Mouse (Mus musculus) frontal cortex, postnatal 14 days (tissue): ENCODE results near the gene Stard13.

Source experiments
- DNase-seq, 2 experiments: peaks; one replicate each; pipeline ENCODE4 v3.0.0; 2022; ENCODE audit warnings: low spot score in 2 of 2

The Stard13 gene

DNA sequence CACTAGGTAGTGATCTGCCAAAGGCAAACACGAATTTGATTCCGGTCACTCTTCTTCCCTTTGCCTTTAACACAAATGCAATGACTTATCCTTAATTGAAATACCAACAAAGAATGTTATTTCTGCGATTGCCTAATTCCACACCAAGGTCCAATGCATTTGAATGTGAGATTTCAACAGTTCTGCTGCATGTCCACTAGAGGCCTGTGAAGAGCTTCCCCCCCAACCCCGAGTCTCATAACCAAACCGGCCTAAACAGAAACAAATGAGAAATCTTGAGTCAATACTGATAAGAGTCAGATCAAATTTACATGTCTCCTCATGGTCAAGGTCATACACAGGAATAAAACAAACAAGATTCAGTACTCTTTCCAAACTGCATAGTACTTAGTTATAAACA is 91.4 kb downstream of the Stard13 start:
- DNase-seq: no peak

DNA sequence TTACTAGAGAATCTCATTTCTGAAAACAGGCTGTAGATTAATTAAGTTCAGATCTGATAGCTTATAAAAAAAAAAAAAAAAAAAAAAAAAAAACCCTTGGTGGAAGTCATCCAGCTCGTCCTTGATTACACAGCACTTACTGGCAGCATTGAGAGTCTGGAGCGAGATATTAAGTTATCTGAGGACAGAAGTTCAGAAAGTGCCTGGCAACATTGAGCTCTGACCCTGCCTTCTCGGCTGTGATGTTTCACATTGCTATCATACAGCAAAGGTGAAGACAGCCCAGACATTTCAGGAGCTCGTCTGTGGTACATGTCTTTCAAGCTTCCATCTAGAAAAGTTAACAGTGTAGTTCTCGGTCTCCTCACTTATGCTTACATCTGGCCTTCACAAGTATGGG is 95.7 kb downstream of the Stard13 start:
- DNase-seq: no peak

DNA sequence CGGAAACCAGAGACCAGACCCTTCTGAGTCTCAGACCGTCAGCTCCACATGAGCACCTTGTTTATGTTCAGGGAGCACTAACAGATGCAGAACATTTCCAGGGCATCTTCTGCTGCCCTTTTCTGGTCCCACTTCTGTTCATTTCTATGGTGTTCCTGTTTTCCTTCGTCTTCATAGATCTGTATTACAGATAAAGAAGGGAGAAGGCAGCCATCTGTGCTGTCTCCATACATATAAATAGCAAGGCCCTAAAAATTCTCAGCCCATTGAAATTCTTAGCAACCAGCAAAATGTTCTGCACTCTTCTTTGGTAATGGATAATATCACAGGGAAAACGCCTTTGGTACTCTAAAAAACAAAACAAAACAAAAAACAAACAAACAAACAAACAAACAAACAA is 96.3 kb downstream of the Stard13 start:
- no peak for DNase-seq

DNA sequence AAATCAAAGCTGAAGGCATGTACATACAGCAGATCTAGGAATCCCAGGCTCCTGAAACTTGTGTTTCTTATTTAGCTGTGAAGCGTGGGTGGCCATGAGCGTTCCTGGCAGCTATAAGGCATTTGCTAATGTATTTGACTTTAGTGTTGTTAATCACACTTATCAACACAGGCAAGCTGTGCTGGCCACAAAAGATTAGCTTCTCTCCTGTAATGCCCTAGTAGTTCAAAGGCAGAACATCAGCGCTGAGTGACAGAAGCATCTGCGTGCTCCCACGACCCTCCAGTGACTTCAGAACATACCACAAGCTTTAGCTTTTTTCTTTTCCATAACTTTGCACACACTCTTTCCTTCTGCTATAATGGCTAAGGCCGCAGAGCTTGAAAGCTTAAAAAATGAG is 97.7 kb downstream of the Stard13 start:
- DNase-seq: no peak

DNA sequence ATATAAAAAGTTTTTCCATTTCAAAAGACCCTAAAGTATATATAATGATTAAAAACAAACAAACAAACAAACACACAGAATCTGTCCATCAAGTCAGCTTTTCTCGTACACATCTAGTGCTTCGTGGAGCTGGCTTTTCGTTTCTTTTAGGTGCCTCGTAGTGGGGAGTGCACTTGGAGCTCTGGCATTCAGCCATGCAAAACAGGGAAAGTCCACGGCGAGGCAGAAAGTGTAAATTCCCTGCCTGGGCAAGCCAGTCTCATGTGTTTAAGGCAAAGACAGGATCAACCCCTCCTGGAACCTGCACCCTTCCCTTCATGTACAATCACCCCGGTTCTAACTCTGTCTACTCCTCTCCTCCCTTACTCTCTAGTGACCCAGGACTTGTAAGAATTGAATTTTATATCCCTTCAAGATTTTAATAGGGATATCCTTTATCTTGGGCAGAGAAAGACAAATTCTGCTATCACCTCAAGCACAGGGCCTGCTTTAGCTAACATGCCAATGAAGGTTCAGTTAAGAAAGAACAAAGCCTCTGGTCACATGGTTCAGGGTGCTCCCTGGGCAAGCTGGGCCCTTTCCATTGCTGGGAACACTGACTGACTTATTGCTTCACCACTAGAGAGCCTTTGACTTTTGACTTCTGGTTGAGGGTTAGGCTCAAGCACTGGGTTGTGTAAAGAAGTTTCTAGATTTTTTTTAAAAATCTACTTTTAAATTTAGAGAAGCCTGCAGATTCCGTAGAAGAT is 98.4 kb downstream of the Stard13 start:
- DNase-seq: no peak

DNA sequence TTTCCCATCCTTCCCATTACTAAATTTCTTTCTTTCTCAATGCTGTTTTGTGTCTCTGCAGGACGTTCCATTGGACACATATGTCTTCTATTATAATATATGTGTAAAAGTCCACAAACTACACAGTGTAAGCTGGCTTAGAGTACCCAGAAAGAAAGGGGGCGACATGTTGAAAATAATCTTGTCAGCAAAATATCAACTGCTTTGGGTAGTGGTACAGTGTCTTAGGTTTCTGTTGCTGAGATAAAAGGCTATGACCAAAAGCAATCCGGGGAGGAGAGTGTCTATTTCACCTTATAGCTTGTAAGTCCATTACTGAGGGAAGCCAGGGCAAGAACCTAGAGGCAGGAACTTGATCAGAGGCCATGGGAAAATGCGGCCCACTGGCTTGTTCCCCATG is 99.4 kb downstream of the Stard13 start:
- DNase-seq: no peak

DNA sequence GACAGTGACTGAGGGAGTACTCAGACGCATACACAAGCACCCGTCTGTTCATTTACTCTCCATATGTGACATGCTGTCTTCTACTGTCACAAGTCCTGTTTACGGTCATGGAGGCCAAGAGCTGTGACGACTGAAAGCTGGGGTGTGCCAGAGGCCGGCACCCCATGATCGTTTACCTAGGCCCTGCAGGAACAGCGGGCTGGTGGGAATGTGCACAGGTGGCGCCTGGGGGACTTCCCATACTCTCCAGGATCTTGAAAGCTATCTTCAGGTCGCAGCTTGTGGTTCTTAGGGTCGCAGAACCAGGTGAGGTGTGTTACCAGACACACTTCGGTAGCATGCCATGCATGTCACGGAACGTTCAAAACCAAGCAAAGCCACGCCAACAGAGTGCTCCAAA is 99.9 kb downstream of the Stard13 start:
- no peak for DNase-seq

DNA sequence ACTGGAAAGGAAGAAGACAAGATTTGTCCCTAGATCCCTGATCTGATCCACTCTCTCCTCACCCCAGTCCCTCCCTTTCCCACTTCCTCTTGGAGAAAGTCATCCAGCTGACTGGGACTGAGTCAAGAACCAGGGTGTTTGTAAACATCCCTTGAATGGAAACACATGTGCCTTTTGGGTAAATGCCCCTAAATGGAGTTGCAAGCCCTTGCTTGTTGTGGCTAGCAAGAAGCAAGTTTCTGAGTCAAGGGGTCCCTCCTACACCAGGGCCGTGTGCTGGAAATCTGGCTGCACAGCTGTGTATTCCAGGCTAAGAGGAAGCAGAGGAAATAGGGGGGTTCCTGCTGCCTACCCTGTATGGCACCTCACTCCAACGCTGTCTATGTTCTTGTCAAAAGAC is 103.9 kb downstream of the Stard13 start:
- no peak for DNase-seq

DNA sequence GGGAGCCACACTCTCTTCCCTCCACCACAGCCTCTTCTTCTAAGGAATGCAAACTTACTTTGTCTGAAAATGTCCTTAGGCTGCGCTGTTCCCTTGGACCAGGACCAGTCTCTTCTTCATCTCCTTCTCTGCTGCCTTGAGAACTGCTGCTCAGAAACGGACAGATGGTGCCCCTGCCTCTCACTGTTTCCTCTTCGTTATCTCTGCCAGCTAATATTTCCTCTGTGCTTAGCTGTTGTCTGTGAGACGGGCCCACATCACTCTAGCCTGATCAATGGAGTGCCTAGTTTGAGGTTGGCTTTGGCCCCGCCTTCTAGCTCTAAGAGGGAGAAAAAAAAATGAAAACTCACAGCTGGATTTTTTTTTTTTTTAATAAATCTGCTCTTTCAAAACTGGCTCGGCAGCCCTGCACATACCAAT is 106.3 kb downstream of the Stard13 start:
- DNase-seq: no peak

DNA sequence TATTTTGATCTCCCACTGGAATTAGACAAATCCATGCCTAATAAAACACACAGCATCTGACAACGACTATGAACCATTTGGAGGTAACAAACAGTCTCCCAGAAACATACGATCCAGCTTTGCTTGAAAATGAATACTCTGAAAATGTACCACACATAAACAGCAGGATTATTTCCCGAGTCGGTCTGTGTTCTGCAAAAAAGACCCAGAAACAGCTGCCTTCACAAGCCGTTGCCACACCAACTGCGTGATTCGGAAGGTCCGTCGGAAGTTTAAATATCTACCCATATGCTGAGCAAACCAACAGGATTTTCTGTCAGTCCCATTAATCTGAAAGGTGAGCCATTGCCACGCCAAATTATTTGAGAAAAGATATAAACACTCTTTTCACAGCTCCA is 107.0 kb downstream of the Stard13 start:
- no peak for DNase-seq

DNA sequence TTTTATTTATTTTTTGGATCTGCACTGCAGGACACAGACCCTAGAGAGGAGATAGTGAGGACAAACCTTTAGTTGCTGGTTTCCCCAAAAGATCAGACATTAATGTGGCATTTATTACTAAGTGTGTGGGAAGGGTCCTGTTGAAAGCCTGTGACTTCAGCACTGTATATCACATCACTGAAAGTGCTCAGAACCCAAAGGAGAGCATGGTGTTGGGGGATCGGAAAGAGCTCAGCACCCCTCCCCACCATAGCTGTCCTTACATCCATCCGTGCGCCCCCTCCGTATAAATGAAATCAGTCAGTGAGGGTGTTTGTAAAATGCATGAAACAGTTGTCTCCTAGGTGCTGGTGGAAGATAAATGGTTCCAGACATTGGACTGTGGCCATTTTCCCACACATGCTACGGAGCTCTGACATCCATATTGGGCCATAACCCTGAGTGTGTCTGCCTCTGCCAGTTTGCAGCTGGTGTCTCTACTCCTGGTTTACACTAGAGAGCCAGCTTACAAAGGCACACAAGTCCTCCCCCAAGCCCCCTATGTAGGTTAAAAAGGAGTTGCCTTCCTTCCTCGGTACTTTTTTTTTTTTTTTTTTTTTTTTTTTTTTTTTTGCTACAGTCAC is 107.5 kb downstream of the Stard13 start:
- DNase-seq: no peak

DNA sequence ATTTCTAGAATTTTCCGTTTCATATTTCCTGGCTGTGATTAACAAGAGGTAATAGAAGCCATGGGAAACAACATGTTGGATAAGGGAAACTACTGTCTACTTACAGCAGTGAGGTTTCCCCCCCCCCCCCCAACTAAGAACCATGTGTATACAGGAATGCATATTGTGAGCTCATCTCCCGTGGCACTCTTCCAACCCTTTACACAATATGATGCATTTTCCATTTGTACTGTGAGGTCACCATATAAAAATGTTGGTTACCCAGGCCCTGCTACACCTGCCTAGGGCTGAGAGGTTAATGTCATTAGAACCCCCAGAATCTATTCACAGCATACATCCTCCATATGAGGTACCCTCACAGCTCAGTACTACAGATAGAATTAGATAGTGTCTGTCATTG is 115.8 kb downstream of the Stard13 start:
- no peak for DNase-seq

DNA sequence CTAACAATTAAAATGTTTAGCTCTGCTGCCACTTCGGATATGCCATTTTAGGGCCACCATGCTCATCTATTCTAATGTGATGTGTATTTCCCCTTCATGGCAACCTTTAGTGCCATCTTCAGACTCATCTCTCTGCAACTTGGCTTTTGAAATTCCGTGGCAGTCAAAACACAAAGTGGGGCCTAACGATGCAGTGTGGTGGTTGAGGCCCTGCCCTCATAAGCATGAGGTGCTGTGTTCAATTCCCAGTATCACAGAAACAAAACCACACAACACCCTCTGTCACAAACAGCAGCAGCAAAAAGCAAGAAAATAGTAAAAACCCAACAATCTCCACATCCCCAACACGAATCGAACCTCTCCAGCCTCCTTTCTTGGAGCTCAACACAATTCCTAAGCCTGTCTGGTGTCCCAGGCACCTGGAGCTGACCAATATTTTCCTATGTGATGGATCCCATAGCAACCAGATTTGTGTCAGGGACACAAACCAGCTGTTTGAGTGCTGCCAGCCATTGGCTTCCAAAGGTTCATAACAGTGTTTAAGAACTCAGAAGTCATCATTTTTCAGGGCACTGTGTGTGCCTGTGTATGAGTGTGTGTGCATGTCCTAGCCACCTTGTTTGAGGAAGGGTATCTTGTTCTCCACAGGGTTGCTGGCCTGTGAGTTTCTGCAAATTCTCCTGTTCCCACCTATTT is 117.3 kb downstream of the Stard13 start:
- DNase-seq: no peak

DNA sequence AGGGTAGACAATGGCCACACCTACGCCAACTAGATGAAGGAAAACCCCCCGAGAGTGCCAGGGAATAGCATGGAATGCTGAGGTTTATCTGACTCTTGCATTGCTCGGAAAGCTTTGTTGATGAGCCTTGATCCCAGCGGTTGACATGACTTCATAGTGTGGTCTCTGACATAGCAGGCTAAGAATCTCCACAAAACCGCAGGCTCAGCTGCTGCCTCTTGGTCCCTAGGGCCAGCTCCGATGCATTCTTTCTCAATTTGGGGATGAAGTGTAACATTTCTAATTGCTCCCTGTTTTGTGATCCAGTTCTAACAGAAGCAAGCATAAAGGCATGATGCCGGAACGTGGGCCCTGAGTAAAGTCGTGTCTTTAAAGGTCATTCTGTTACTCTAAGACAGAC is 120.9 kb downstream of the Stard13 start:
- DNase-seq: no peak

DNA sequence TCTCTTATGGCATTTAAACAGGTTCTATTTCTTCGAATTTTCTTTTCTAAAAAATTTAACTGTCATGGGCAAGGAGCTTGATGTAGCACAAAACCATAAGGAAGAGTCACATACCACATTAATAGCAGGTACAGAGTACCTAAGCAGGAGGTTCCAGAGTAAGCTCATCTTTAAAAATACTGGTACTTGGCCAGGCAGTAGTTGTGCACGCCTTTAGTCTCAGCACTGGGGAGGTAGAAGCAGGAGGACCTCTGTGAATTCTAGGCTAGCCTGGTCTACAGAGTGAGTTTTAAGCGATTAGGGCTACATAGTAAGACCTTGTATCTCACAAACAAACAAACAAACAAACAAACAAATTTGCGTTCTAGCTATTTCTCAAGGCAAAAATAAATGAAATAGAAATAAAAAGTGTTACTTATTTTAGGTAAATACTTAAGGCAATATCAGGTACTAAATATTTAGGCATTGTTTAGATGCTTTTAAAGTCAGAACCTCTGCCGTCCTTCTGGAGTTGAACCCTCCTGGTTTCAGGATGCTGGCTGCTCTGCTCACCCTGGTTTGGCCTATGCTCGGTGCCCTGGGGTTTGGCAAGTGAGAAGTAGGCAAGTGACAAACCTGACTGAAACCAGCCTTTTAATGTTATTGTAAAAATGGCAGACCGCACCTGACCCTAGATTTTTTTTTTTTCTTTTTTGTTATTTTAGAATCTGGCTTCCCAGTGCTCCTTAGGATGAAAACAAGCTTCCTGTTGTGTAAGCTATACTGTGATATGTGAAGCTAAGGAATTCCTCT is 122.4 kb downstream of the Stard13 start:
- DNase-seq: no peak

DNA sequence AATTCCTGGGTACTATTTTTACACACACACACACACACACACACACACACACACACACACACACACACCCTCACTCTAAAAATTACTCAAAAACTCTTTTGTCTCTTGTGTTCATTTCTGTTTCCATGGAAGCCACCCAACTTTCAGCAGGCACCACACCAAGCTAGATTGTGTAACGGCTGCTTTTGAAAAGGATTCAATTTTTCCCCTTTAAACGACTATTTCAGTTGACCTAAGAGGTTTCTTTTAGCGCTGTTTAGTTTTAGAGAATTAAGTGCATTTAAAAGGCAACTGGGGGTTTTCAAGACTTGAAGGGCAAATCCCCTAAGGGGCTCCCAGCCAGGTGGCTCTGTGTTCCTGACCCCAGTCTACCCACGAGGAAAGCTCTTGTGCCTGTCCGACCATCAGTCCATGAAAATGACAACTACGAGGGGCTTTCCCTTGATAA is 123.2 kb downstream of the Stard13 start:
- DNase-seq: peak in 1 of 2 experiments; percentile 27

DNA sequence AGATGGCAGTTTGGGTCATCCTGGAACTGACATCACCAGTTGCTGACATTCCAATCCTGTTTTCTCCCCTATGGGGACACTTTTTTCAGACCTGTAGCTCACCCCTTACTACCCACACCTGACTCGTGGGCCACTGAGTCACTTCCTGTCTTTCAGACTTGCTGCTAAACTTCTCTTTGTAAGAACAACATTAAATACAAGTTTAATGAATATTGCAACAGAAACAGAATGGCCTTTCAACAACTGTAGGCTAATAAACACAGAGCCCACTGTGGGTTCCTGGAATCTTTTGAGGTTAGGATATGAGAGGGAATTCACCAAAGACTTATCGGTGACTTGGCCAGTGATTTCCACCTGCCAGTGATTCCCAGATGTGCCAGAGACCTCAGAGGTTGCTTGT is 123.8 kb downstream of the Stard13 start:
- DNase-seq: no peak

DNA sequence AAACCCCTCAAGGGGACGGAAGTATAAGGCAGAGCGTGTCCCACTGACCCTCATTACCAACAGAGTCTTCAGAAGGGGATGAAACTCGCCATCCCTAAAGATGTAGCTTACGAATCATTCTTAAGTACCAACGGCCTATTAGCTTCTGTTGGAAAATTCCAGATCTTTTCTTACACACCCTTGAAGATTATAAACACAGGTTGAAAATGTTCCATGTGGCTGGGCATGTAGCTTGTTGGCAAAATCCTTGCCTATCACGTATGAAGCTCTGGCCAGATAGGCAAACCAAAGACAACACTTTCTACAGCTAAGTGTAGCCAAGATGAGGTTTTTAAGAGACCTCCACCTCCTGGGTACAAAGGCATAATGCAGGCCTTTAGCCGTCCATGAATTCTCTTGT is 124.7 kb downstream of the Stard13 start:
- DNase-seq: no peak

DNA sequence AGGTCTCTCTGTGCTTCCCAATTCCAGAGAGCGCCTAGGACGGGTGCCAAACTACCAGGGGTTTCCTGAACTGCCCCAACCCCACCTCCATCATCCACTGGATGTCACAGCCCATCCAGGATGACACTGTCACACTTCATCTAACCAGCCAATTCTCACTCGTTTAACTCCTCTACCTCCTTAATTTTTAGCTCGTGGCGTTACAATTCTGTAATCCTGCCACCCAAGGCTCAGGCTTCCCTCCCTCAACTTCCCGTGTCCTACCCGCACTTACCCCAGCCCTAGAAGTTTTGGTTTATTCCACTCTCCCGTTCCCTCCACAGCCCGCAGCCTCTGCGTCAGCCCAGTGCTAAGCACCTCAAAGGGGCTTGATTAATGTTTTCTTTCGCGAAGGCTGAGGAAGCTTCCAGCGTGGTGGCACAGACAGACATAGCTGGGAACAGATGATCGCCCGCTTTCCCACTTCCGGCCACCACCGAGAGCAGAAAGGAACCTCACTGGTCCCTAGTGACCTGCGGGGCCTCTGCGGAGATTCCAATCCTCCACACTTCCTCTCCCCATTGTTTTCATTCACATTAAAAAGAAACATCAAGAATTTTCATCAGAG is 125.2 kb downstream of the Stard13 start:
- no peak for DNase-seq

DNA sequence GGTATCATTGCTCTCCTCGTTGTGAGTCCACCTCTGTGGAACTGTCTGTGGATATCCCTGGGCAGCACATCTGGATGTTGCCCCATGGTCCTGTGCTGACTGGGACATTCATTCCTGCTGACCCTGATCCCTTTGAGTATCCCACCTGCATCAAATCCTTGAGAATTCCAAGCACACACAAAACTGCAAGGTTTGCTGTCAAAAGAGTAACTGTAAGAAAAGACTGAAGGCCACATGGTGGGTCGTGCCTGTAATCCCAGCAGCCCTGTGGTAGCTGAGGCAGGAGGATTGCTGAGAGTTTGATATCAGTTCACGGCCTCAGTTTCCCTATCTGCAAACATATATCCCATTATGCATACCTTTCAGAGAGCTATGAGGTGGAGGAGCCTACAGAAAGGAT is 126.8 kb downstream of the Stard13 start:
- no peak for DNase-seq

DNA sequence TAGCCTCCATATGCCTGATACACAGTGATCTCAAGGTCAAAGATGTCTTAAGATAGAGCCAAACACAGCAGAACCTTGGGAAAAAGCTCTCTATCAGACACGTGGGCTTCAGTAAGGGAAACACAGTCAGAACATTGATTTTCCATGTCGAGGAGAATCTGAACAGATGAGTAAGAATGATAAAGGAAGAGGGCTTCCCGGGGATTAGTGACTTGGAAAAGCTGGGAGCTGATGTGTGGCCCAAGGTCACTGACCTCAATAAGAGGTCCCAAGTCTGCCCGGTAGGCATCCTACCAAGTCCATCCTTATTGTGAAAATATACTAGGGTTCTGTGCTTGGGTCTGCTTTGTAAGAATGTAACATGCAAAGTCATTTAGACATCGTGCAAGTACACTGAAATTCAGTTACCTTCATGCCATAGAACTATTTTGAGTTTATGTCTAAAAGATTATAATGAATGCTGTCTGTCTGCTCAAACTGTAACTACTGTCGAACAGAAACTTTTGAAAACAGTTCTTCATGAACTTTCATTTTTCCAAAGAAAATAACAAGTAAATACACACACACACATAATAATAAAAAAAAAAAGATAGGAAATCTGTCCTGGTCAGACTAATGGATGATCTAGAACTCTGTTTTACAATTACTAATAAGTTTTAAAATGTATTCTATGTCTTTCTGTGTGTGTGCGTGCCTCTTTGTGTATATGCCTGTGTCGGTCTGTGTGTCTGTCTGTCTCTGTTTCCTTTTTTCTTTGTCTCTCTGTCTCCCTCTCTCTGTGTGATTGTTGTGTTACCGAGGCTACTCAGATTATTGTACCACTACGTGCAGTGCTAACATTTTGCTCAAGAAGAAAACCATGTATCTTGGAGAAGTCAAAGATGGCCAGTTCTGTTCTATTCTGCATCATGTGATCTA is 128.3 kb downstream of the Stard13 start:
- DNase-seq: no peak
